22 mouse cellular contexts compared by ENCODE assay signal in the genomic region with DNA sequence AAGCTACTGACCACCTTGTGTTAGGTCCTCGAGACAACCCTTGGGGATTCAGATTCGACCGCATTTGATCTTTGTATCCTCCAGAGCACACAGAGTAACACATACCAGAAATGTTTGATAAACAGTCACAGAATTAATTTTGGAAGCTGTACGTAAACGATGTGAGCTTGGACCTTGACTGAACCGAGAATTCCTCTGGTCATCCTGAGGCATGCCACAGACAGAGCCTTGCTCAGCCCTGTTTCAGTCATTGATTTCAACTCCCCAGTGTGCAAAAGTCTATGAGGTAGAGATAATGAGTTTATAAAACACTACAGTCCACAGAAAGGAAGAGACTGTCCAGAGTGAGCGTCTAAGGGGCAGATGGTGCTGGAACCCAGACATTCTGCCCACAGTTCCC. TPM values are rescaled to one million over a fixed set of nuclear protein-coding genes. Genes with fewer than 3 reads are reported as not detected.
DNase-seq lines count a peak whose midpoint lies in the region; ATAC-seq and TF ChIP-seq lines count a peak whose summit lies in the region.
"Had no signal": no experiment of that assay in that cellular context is flagged by ENCODE, and none has a peak within 500 bp of the region (broad histone marks: within the 10 kb centered on the region; RNA-seq: fewer than 3 reads in every experiment).

No protein-coding gene starts in this region.

- H3K27ac ChIP-seq in heart, postnatal 0 days (ENCODE audit: low read depth) = peak overlapping the region; percentile 88
- H3K27ac ChIP-seq in layer of hippocampus, adult 2 months = peak overlapping the region; percentile 52; the same call in 1 of the 2 replicates
- H3K27ac ChIP-seq in midbrain, embryonic 15.5 days = 0 out of 2 replicates have a peak overlapping the region, but pooled peaks have one; percentile 2
- H3K27ac ChIP-seq in midbrain, embryonic 10.5 days (replicated peaks) = no peak overlapping the region
- peak overlapping the region; percentile 76 for H3K27ac ChIP-seq in stomach, embryonic 16.5 days (ENCODE audit: low read length)
- H3K27ac ChIP-seq: embryonic facial prominence, embryonic 12.5 days; hindbrain, embryonic 14.5 days; limb, embryonic 12.5 days; liver, embryonic 14.5 days; midbrain, embryonic 12.5 days; neural tube, embryonic 13.5 days had no signal

- H3K4me1 ChIP-seq in heart, postnatal 0 days (ENCODE audit: control insufficient read depth, insufficient read depth) = peaks cover 28% of the 10 kb centered on the region
- no peaks in the 10 kb centered on the region for H3K4me1 ChIP-seq in midbrain, embryonic 15.5 days
- peaks cover 8% of the 10 kb centered on the region; the same call in 1 of the 2 replicates for H3K4me1 ChIP-seq in midbrain, embryonic 10.5 days
- H3K4me1 ChIP-seq in stomach, embryonic 16.5 days (ENCODE audit: control insufficient read depth, insufficient read depth, low read length) = peaks cover 20% of the 10 kb centered on the region

- H3K27me3 ChIP-seq in heart, postnatal 0 days (ENCODE audit: control insufficient read depth, insufficient read depth, low read length) = no peaks in the 10 kb centered on the region
- H3K27me3 ChIP-seq in midbrain, embryonic 15.5 days (replicated peaks) = no peaks in the 10 kb centered on the region
- H3K27me3 ChIP-seq in midbrain, embryonic 10.5 days (ENCODE audit: low read depth, poor library complexity, severe bottlenecking) = no peaks in the 10 kb centered on the region
- no peaks in the 10 kb centered on the region for H3K27me3 ChIP-seq in stomach, embryonic 16.5 days (ENCODE audit: control insufficient read depth, insufficient read depth, low read length)
- H3K27me3 ChIP-seq: embryonic facial prominence, embryonic 12.5 days; heart, embryonic 13.5 days; limb, embryonic 12.5 days; midbrain, embryonic 12.5 days; neural tube, embryonic 13.5 days had no signal

- WGBS in heart, postnatal 0 days = 30% methylated on average over 7 of the region's 7 CpGs
- WGBS in midbrain, embryonic 15.5 days = 88% methylated on average over 7 of the region's 7 CpGs
- WGBS in midbrain, embryonic 10.5 days = 87% methylated on average over 7 of the region's 7 CpGs
- 67% methylated on average over 7 of the region's 7 CpGs for WGBS in stomach, embryonic 16.5 days

- no peak overlapping the region for H3K4me2 ChIP-seq in heart, postnatal 0 days (ENCODE audit: low read depth, low read length)
- no peak overlapping the region for H3K4me2 ChIP-seq in midbrain, embryonic 15.5 days
- H3K4me2 ChIP-seq in stomach, embryonic 16.5 days (ENCODE audit: low read depth, low read length) = no peak overlapping the region
- H3K4me2 ChIP-seq: embryonic facial prominence, embryonic 12.5 days; heart, embryonic 13.5 days; hindbrain, embryonic 14.5 days; limb, embryonic 12.5 days; midbrain, embryonic 12.5 days; neural tube, embryonic 13.5 days had no signal

- H3K4me3 ChIP-seq in heart, postnatal 0 days (ENCODE audit: low read depth, low read length) = no peak overlapping the region
- no peak overlapping the region for H3K4me3 ChIP-seq in layer of hippocampus, adult 2 months
- H3K4me3 ChIP-seq in midbrain, embryonic 15.5 days = no peak overlapping the region
- H3K4me3 ChIP-seq in midbrain, embryonic 10.5 days = no peak overlapping the region
- H3K4me3 ChIP-seq in stomach, embryonic 16.5 days (replicated peaks; ENCODE audit: low read length) = no peak overlapping the region
- H3K4me3 ChIP-seq: embryonic facial prominence, embryonic 12.5 days; heart, embryonic 13.5 days; limb, embryonic 12.5 days; midbrain, embryonic 12.5 days; neural tube, embryonic 13.5 days had no signal

- peak; percentile 81 for ATAC-seq in heart, postnatal 0 days (ENCODE audit: insufficient read depth, low read depth)
- ATAC-seq in midbrain, embryonic 15.5 days (replicated peaks) = no peak
- ATAC-seq in stomach, embryonic 16.5 days (ENCODE audit: insufficient read depth, low FRiP score) = no peak
- ATAC-seq: forebrain, embryonic 14.5 days had no signal

- TF ChIP-seq EP300 in heart, postnatal 0 days (IDR thresholded peaks at IDR 0.05; ENCODE audit: low read depth) = no peak

- DNase-seq in heart, postnatal 0 days (ENCODE audit: low spot score) = peak; percentile 61
- DNase-seq in heart, adult 18-20 months = no peak
- DNase-seq in layer of hippocampus, adult 2 months (ENCODE audit: low spot score in 2 of 2) = no peak
- no peak for DNase-seq in layer of hippocampus, adult 8-10 months (ENCODE audit: low spot score in 2 of 2)
- no peak for DNase-seq in midbrain, embryonic 10.5 days (ENCODE audit: low spot score)
- DNase-seq in adrenal gland, adult 2 months = no peak
- DNase-seq: adrenal gland, postnatal 10 days; cerebellum, postnatal 10 days; gastrocnemius, postnatal 25 days; kidney, postnatal 36 days; lung, postnatal 4 days; thymus, adult 2 months had no signal

- TF ChIP-seq CTCF in heart, postnatal 0 days (IDR thresholded peaks at IDR 0.05; ENCODE audit: low read depth) = no peak
- no peak for TF ChIP-seq CTCF in layer of hippocampus, adult 2 months (conservative IDR thresholded peaks at IDR 0.05)

- H3K36me3 ChIP-seq in heart, postnatal 0 days (replicated peaks; ENCODE audit: control insufficient read depth, insufficient read depth, low read length) = no peaks in the 10 kb centered on the region
- H3K36me3 ChIP-seq in midbrain, embryonic 15.5 days (replicated peaks) = no peaks in the 10 kb centered on the region
- no peaks in the 10 kb centered on the region for H3K36me3 ChIP-seq in midbrain, embryonic 10.5 days
- no peaks in the 10 kb centered on the region for H3K36me3 ChIP-seq in stomach, embryonic 16.5 days (ENCODE audit: control insufficient read depth, insufficient read depth, low read length)
- H3K36me3 ChIP-seq: embryonic facial prominence, embryonic 12.5 days; heart, embryonic 13.5 days; limb, embryonic 12.5 days; midbrain, embryonic 12.5 days; neural tube, embryonic 13.5 days had no signal

- no peak overlapping the region for H3K9ac ChIP-seq in heart, postnatal 0 days (replicated peaks; ENCODE audit: low read depth, low read length)
- H3K9ac ChIP-seq in midbrain, embryonic 15.5 days = no peak overlapping the region
- H3K9ac ChIP-seq in stomach, embryonic 16.5 days (ENCODE audit: low read length) = no peak overlapping the region
- H3K9ac ChIP-seq: embryonic facial prominence, embryonic 12.5 days; heart, embryonic 13.5 days; hindbrain, embryonic 14.5 days; limb, embryonic 12.5 days; liver, embryonic 14.5 days; midbrain, embryonic 12.5 days; neural tube, embryonic 13.5 days had no signal

- H3K9me3 ChIP-seq in heart, postnatal 0 days (replicated peaks; ENCODE audit: control insufficient read depth, low read length) = no peaks in the 10 kb centered on the region
- no peaks in the 10 kb centered on the region for H3K9me3 ChIP-seq in midbrain, embryonic 15.5 days
- H3K9me3 ChIP-seq in midbrain, embryonic 10.5 days (replicated peaks) = no peaks in the 10 kb centered on the region
- H3K9me3 ChIP-seq in stomach, embryonic 16.5 days (replicated peaks; ENCODE audit: control insufficient read depth, low read length) = no peaks in the 10 kb centered on the region
- H3K9me3 ChIP-seq: embryonic facial prominence, embryonic 12.5 days; heart, embryonic 13.5 days; limb, embryonic 12.5 days; midbrain, embryonic 12.5 days; neural tube, embryonic 13.5 days had no signal

RNA-seq across cellular contexts. Expression of a gene that starts 51.5 kb away (rescaled TPM):
- total RNA-seq in heart, postnatal 0 days (2014; rRNA removed; ENCODE audit: low replicate concordance) = 18.5 and 21.1 TPM in 2 replicates
- polyA plus RNA-seq in heart, postnatal 0 days (2015; fragmentation: Nextera tagmentation; extraction: Ambion mirVana) = 8.0 and 8.2 TPM in 2 replicates
- 10 to 100 TPM; 24.6 to 24.7 TPM for total RNA-seq in heart, adult 18-20 months (2021)
- total RNA-seq in layer of hippocampus, adult 2 months (2021) = 10 to 100 TPM; 27.0 to 28.2 TPM
- total RNA-seq in layer of hippocampus, adult 8-10 months (2022) = 10 to 100 TPM; 23.4 to 25.9 (median 24.6) TPM
- 5.6 and 5.9 TPM in 2 replicates for polyA plus RNA-seq in midbrain, embryonic 15.5 days (2015; fragmentation: Nextera tagmentation; extraction: Ambion mirVana)
- polyA plus RNA-seq in midbrain, embryonic 10.5 days (2016; fragmentation: Nextera tagmentation; extraction: Ambion mirVana) = 7.1 and 7.6 TPM in 2 replicates
- 7.2 and 8.0 TPM in 2 replicates for polyA plus RNA-seq in stomach, embryonic 16.5 days (2015; fragmentation: Nextera tagmentation; extraction: Ambion mirVana)
- total RNA-seq in adrenal gland, adult 2 months (2021) = 10 to 100 TPM; 21.9 to 25.7 TPM
- 13.0 and 13.1 TPM in 2 replicates for polyA plus RNA-seq in adrenal gland, adult 2 months (2012; rRNA removed)
